12 mouse cellular contexts compared by ENCODE assay signal in genomic region chr3:131343311-131343710, GRCm38 (mm10).
"Had no signal": no experiment of that assay in that cellular context is flagged by ENCODE, and none has a peak within 500 bp of the region (broad histone marks: within the 10 kb centered on the region; RNA-seq: fewer than 3 reads in every experiment).

No protein-coding gene starts in this region.

- H3K27me3 ChIP-seq: midbrain, embryonic 13.5 days; neural tube, embryonic 15.5 days had no signal

- DNase-seq: kidney, postnatal 10 days; left cerebral cortex, postnatal 4 days; lung, adult 18-20 months; right cerebral cortex, adult 18-20 months; right cerebral cortex, postnatal 25 days; thymus, adult 2 months; thymus, postnatal 25 days had no signal

- H3K4me2 ChIP-seq: midbrain, embryonic 13.5 days; neural tube, embryonic 15.5 days had no signal

- H3K36me3 ChIP-seq: midbrain, embryonic 13.5 days; neural tube, embryonic 15.5 days had no signal

- H3K9me3 ChIP-seq: midbrain, embryonic 13.5 days; neural tube, embryonic 15.5 days had no signal

- ATAC-seq: midbrain, embryonic 13.5 days had no signal

- H3K4me3 ChIP-seq: midbrain, embryonic 13.5 days; myocyte; neural tube, embryonic 15.5 days had no signal

- H3K4me1 ChIP-seq: midbrain, embryonic 13.5 days; neural tube, embryonic 15.5 days had no signal

- H3K27ac ChIP-seq: liver, embryonic 14.5 days; midbrain, embryonic 13.5 days; neural tube, embryonic 15.5 days; stomach, postnatal 0 days had no signal

- H3K9ac ChIP-seq: liver, embryonic 14.5 days; midbrain, embryonic 13.5 days; neural tube, embryonic 15.5 days had no signal
